Mouse (Mus musculus) heart, embryonic 12.5 days (tissue): ENCODE measurements around the gene Cadm2. TPM values are rescaled to one million over a fixed set of nuclear protein-coding genes. Genes with fewer than 3 reads are reported as not detected.
A peak's percentile ranks its signal among the peaks of the same experiment; 100 is the strongest.

Experiments
- ATAC-seq: fragments of 200-750 bp; cut with Nextera tagmentation; 2 replicates; pipeline ENCODE4 v1.8.0; 2017; ENCODE audit warnings: moderate TSS enrichment, moderate library complexity; ENCODE audit not compliant: insufficient number of reproducible peaks, low FRiP score
- H3K27ac ChIP-seq: fragments of 300-500 bp; sonication (generic); 2 replicates; pipeline ENCODE4 v1.5.1; 2016; ENCODE audit warnings: mild to moderate bottlenecking, moderate library complexity; ENCODE audit not compliant: poor library complexity, severe bottlenecking
- H3K27me3 ChIP-seq: fragments of 300-500 bp; sonication (generic); replicated peaks from 2 replicates; pipeline ENCODE4 v1.6.1; 2016; ENCODE audit warnings: mild to moderate bottlenecking, moderate library complexity
- H3K36me3 ChIP-seq: fragments of 300-500 bp; sonication (generic); 2 replicates; pipeline ENCODE4 v1.6.1; 2016; ENCODE audit warnings: mild to moderate bottlenecking, moderate library complexity
- H3K4me1 ChIP-seq: fragments of 300-500 bp; sonication (generic); replicated peaks from 2 replicates; pipeline ENCODE4 v1.6.1; 2016; ENCODE audit warnings: mild to moderate bottlenecking
- H3K4me2 ChIP-seq: fragments of 300-500 bp; sonication (generic); 2 replicates; pipeline ENCODE4 v1.6.1; 2016; ENCODE audit warnings: mild to moderate bottlenecking, moderate library complexity
- H3K4me3 ChIP-seq: fragments of 300-500 bp; sonication (generic); 2 replicates; pipeline ENCODE4 v1.5.1; 2016; ENCODE audit warnings: mild to moderate bottlenecking
- H3K9ac ChIP-seq: fragments of 300-500 bp; sonication (generic); 2 replicates; pipeline ENCODE4 v1.6.1; 2016; ENCODE audit warnings: mild to moderate bottlenecking, moderate library complexity
- H3K9me3 ChIP-seq: fragments of 300-500 bp; sonication (generic); replicated peaks from 2 replicates; pipeline ENCODE4 v1.6.1; 2016; ENCODE audit warnings: mild to moderate bottlenecking, moderate library complexity
- WGBS: fragments of 180-500 bp; shearing (Covaris S2); methylation state at CpG from one replicate; pipeline ENCODE4 v1.1.7; 2016; 5-methylcytosine and 5-hydroxymethylcytosine counted together
- polyA plus RNA-seq: library from polyadenylated mRNA; unstranded; fragments of >200 nt; fragmentation: Nextera tagmentation; extraction: Ambion mirVana; gene quantifications from 2 replicates; pipeline ENCODE4 v1.2.1, GENCODE M21; 2016

The Cadm2 gene
- polyA plus RNA-seq = 0.15 and 0.26 TPM in 2 replicates

- WGBS = 3% methylated on average over 16 of the region's 35 CpGs
- Histone ChIP-seq H3K27ac (no peak within 1 kb of the TSS), H3K9ac (peak within 1 kb of the TSS; percentile 72), H3K4me3 (peak within 1 kb of the TSS; percentile 82), H3K4me1 (peaks cover 14% of the 10 kb centered on the region), H3K36me3 (no peaks in the 10 kb centered on the region), H3K4me2 (peak within 1 kb of the TSS; percentile 98), H3K9me3 (0 out of 2 replicates have a peak, but pooled peaks cover 7% of the 10 kb centered on the region), H3K27me3 (peaks cover 25% of the 10 kb centered on the region)
- peak; percentile 99 for ATAC-seq
Measured at GRCm38 (mm10) chr16:67620826-67621505, at the start of gene Cadm2. Cadm2 (minus strand) TSS chr16:67620908.

GRCm38 (mm10) chr16:67646930-67647329 lies 26.2 kb upstream of the Cadm2 start:
- ATAC-seq = no peak
- no peak overlapping the region for H3K4me2 ChIP-seq
- H3K36me3 ChIP-seq = no peaks in the 10 kb centered on the region
- no peak overlapping the region for H3K4me3 ChIP-seq
- no peaks in the 10 kb centered on the region for H3K4me1 ChIP-seq
- no peaks in the 10 kb centered on the region for H3K27me3 ChIP-seq
- H3K27ac ChIP-seq = no peak overlapping the region
- H3K9me3 ChIP-seq = no peaks in the 10 kb centered on the region
- no peak overlapping the region for H3K9ac ChIP-seq
- 83% methylated on average over 3 of the region's 3 CpGs for WGBS

- Histone ChIP-seq H3K27me3 (no peaks in the 10 kb centered on the region), H3K36me3 (no peaks in the 10 kb centered on the region), H3K4me1 (no peaks in the 10 kb centered on the region), H3K9ac (no peak overlapping the region), H3K4me3 (no peak overlapping the region), H3K4me2 (no peak overlapping the region), H3K27ac (no peak overlapping the region), H3K9me3 (no peaks in the 10 kb centered on the region)
- ATAC-seq = no peak
- 75% methylated on average over 4 of the region's 4 CpGs for WGBS
Measured at GRCm38 (mm10) chr16:67643651-67644050, 22.9 kb upstream of the Cadm2 start.

GRCm38 (mm10) chr16:67619906-67620781 lies 564 bp downstream of the Cadm2 start:
- Histone ChIP-seq H3K27ac (no peak overlapping the region), H3K9ac (peak overlapping the region; percentile 72), H3K4me3 (peak overlapping the region; percentile 82), H3K36me3 (no peaks in the 10 kb centered on the region), H3K4me2 (peak overlapping the region; percentile 98), H3K9me3 (0 out of 2 replicates have a peak, but pooled peaks cover 7% of the 10 kb centered on the region), H3K27me3 (peaks cover 25% of the 10 kb centered on the region), H3K4me1 (peaks cover 14% of the 10 kb centered on the region)
- WGBS = under 1% methylated on average over 59 of the region's 61 CpGs
- peak; percentile 66 for ATAC-seq

GRCm38 (mm10) chr16:67619416-67619815 lies 1.3 kb downstream of the Cadm2 start:
- Histone ChIP-seq H3K9ac (peak overlapping the region; percentile 72), H3K27ac (no peak overlapping the region), H3K9me3 (0 out of 2 replicates have a peak, but pooled peaks cover 7% of the 10 kb centered on the region), H3K4me3 (peak overlapping the region; percentile 82), H3K27me3 (peaks cover 25% of the 10 kb centered on the region), H3K36me3 (no peaks in the 10 kb centered on the region), H3K4me2 (peak overlapping the region; percentile 98), H3K4me1 (peaks cover 14% of the 10 kb centered on the region)
- no peak for ATAC-seq
- 1% methylated on average over 16 of the region's 16 CpGs for WGBS

- Histone ChIP-seq H3K4me2 (peak overlapping the region; percentile 10; the same call in 1 of the 2 replicates), H3K9me3 (0 out of 2 replicates have a peak, but pooled peaks cover 7% of the 10 kb centered on the region), H3K36me3 (no peaks in the 10 kb centered on the region), H3K27me3 (peaks cover 25% of the 10 kb centered on the region), H3K27ac (no peak overlapping the region), H3K4me3 (0 out of 2 replicates have a peak overlapping the region, but pooled peaks have one; percentile 15), H3K4me1 (peaks cover 14% of the 10 kb centered on the region), H3K9ac (no peak overlapping the region)
- 8% methylated on average over 13 of the region's 13 CpGs for WGBS
- no peak for ATAC-seq
Measured at GRCm38 (mm10) chr16:67618817-67619216, 1.9 kb downstream of the Cadm2 start.

GRCm38 (mm10) chr16:67617811-67618210 lies 2.9 kb downstream of the Cadm2 start:
- Histone ChIP-seq H3K4me2 (peak overlapping the region; percentile 89), H3K27me3 (peaks cover 25% of the 10 kb centered on the region), H3K9ac (peak overlapping the region; percentile 41; the same call in 1 of the 2 replicates), H3K4me1 (peaks cover 14% of the 10 kb centered on the region), H3K4me3 (peak overlapping the region; percentile 49), H3K36me3 (no peaks in the 10 kb centered on the region), H3K9me3 (0 out of 2 replicates have a peak, but pooled peaks cover 7% of the 10 kb centered on the region), H3K27ac (no peak overlapping the region)
- ATAC-seq = no peak
- WGBS = under 1% methylated on average over 25 of the region's 25 CpGs

GRCm38 (mm10) chr16:67617256-67617655 lies 3.5 kb downstream of the Cadm2 start:
- Histone ChIP-seq H3K27me3 (peaks cover 25% of the 10 kb centered on the region), H3K9ac (no peak overlapping the region), H3K4me1 (peaks cover 14% of the 10 kb centered on the region), H3K9me3 (0 out of 2 replicates have a peak, but pooled peaks cover 7% of the 10 kb centered on the region), H3K4me2 (peak overlapping the region; percentile 89; the same call in 1 of the 2 replicates), H3K36me3 (no peaks in the 10 kb centered on the region), H3K4me3 (no peak overlapping the region), H3K27ac (no peak overlapping the region)
- ATAC-seq = no peak
- WGBS = 12% methylated on average over 1 of the region's 1 CpGs

GRCm38 (mm10) chr16:67613876-67614275 lies 6.8 kb downstream of the Cadm2 start:
- H3K4me1 ChIP-seq = peaks cover 4% of the 10 kb centered on the region
- WGBS = 40% methylated on average over 2 of the region's 2 CpGs
- ATAC-seq = no peak

GRCm38 (mm10) chr16:67610904-67611681 lies 9.6 kb downstream of the Cadm2 start:
- no peak overlapping the region for H3K27ac ChIP-seq
- H3K9me3 ChIP-seq = no peaks in the 10 kb centered on the region
- H3K9ac ChIP-seq = no peak overlapping the region
- no peaks in the 10 kb centered on the region for H3K4me1 ChIP-seq
- 42% methylated on average over 7 of the region's 7 CpGs for whole genome bisulfite sequencing
- H3K27me3 ChIP-seq = no peaks in the 10 kb centered on the region
- ATAC-seq = no peak
- H3K4me3 ChIP-seq = no peak overlapping the region
- H3K36me3 ChIP-seq = no peaks in the 10 kb centered on the region
- H3K4me2 ChIP-seq = no peak overlapping the region

More at GRCm38 (mm10) chr16:67613876-67614275, 6.8 kb downstream of the Cadm2 start:
- Histone ChIP-seq H3K27ac (no peak overlapping the region), H3K4me3 (no peak overlapping the region), H3K9ac (no peak overlapping the region), H3K27me3 (peaks cover 17% of the 10 kb centered on the region), H3K36me3 (no peaks in the 10 kb centered on the region), H3K9me3 (0 out of 2 replicates have a peak, but pooled peaks cover 6% of the 10 kb centered on the region), H3K4me2 (no peak overlapping the region)
